ENCODE assay signal across 12 mouse cellular contexts in genomic region chr13:47554198-47554597, GRCm38 (mm10).
"Had no signal": no experiment of that assay in that cellular context is flagged by ENCODE, and none has a peak within 500 bp of the region (broad histone marks: within the 10 kb centered on the region; RNA-seq: fewer than 3 reads in every experiment).

No protein-coding gene starts in this region.

- H3K4me1 ChIP-seq: midbrain, embryonic 15.5 days; neural tube, embryonic 12.5 days had no signal

- H3K9me3 ChIP-seq: midbrain, embryonic 12.5 days; midbrain, embryonic 15.5 days; neural tube, embryonic 12.5 days had no signal

- H3K27ac ChIP-seq: liver, embryonic 14.5 days; midbrain, embryonic 12.5 days; midbrain, embryonic 15.5 days; neural tube, embryonic 12.5 days had no signal

- H3K4me2 ChIP-seq: lung, embryonic 14.5 days; midbrain, embryonic 12.5 days; midbrain, embryonic 15.5 days; neural tube, embryonic 12.5 days had no signal

- H3K9ac ChIP-seq: liver, embryonic 14.5 days; lung, embryonic 14.5 days; midbrain, embryonic 12.5 days; midbrain, embryonic 15.5 days; neural tube, embryonic 12.5 days had no signal

- ATAC-seq: midbrain, embryonic 15.5 days had no signal

- DNase-seq: lung, adult 18-20 months; lung, embryonic 14.5 days; lung, postnatal 10 days; lung, postnatal 4 days; right cerebral cortex, postnatal 14 days; thymus, adult 2 months; thymus, postnatal 25 days; thymus, postnatal 4 days had no signal

- H3K36me3 ChIP-seq: midbrain, embryonic 12.5 days; midbrain, embryonic 15.5 days; neural tube, embryonic 12.5 days had no signal

- H3K27me3 ChIP-seq: midbrain, embryonic 12.5 days; midbrain, embryonic 15.5 days; neural tube, embryonic 12.5 days had no signal

- H3K4me3 ChIP-seq: midbrain, embryonic 12.5 days; midbrain, embryonic 15.5 days; neural tube, embryonic 12.5 days had no signal
